Mouse (Mus musculus) cerebellum, adult 2 months (tissue): ENCODE measurements around the gene Rabif.

Experiments used
- CTCF ChIP-seq: fragments of 200-500 bp; IDR thresholded peaks from 2 replicates; pipeline ENCODE4 v1.5.1; 2011; ENCODE audit warnings: low read depth, mild to moderate bottlenecking, control low read depth, low read length, moderate library complexity, borderline replicate concordance; ENCODE audit not compliant: insufficient read depth
- POLR2A ChIP-seq: fragments of 200-500 bp; IDR thresholded peaks from 2 replicates; pipeline ENCODE4 v1.6.1; 2011; ENCODE audit warnings: low read length, control low read depth, borderline replicate concordance; ENCODE audit not compliant: insufficient read depth

- TF ChIP-seq POLR2A (no peak), CTCF (no peak)
Observed at GRCm38 (mm10) chr1:134516491-134517198, 22.2 kb downstream of the Rabif start.
